Mouse (Mus musculus): ENCODE measurements around the gene Vps13c. TPM values are rescaled to one million over a fixed set of nuclear protein-coding genes. Genes with fewer than 3 reads are reported as not detected.

The Vps13c gene
- total and polyA plus RNA-seq, 2 experiments from 2014 or later, result 4.6 to 22.9 TPM

DNA sequence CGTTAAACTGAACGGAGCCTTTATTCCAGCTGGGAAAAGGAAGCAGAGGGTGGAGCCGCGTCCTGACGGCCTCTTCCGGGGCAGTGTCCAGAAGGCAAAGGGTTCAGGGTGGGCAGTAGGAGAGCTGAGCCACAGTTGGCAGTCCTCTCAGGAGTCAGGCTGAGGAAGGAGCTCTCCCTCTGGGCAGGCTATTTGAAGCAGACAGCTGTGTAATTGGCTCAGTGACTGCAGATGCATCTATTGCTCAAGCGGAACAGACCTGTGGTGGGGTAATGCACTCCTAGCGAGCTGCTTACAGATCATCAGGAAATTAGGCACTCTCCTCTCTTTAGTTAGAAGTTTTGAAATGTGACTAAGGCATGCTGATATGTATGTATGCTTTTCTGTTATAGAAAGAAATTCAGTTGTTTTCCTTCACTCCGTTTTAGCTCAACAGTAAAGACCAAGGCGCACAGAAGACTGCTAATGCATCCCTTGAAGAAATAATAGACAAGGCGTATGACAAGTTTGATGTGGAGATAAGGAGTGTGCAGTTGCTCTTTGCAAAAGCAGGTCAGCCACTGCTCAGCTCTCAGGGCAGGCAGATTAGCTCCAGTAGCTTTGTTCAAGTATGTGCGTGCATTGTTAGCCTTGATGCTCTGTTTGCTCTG is 56.6 kb downstream of the Vps13c start:
- WGBS, result 63% methylated on average over 12 of the region's 12 CpGs
- DNase-seq (no peak), ATAC-seq (no peak)
- Histone ChIP-seq H3K9me3 (ENCODE audit: low read length) (no peaks in the 10 kb centered on the region), H3K36me3 (ENCODE audit: insufficient read depth) (peaks cover 17% of the 10 kb centered on the region), H3K4me1 (ENCODE audit: insufficient read depth) (no peaks in the 10 kb centered on the region), H3K27ac (ENCODE audit: low read depth, low read length) (no peak overlapping the region), H3K4me2 (ENCODE audit: low read depth) (no peak overlapping the region), H3K9ac (no peak overlapping the region), H3K27me3 (ENCODE audit: insufficient read depth, low read length) (no peaks in the 10 kb centered on the region), H3K4me3 (ENCODE audit: low read depth, low read length) (no peak overlapping the region)
- TF ChIP-seq CTCF (IDR thresholded peaks at IDR 0.05; ENCODE audit: low read depth), result no peak

DNA sequence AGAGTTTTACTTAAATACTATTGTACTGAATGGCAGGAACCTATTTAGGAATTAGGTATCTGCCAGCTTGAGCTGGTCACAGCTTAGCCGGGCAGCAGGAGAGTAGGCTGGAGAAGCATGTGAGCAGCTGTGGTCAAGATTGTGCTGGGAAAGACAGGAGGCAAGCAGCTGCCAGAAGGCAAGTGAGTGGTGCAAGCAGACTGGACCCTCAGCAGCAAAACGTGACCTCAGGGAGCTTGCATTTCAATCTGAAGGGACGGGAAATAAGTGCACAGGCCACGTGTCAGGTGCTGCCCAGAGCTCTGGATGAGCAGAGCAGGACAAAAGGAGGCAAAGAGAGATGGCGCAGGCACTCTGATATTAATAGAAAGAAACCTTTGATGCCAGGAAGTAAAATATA is 60.2 kb downstream of the Vps13c start:
- TF ChIP-seq CTCF (IDR thresholded peaks at IDR 0.05; ENCODE audit: low read depth), result no peak
- no peak overlapping the region for H3K4me3 ChIP-seq (ENCODE audit: low read depth, low read length)
- no peak overlapping the region for H3K9ac ChIP-seq
- peaks cover 28% of the 10 kb centered on the region for H3K36me3 ChIP-seq (ENCODE audit: insufficient read depth)
- H3K9me3 ChIP-seq (ENCODE audit: low read length), result no peaks in the 10 kb centered on the region
- ATAC-seq (no peak), DNase-seq (no peak)
- H3K27me3 ChIP-seq (ENCODE audit: insufficient read depth, low read length), result no peaks in the 10 kb centered on the region
- H3K27ac ChIP-seq (ENCODE audit: low read depth, low read length), result no peak overlapping the region
- H3K4me1 ChIP-seq (ENCODE audit: insufficient read depth), result no peaks in the 10 kb centered on the region
- no peak overlapping the region for H3K4me2 ChIP-seq (ENCODE audit: low read depth)
- 62% methylated on average over 5 of the region's 5 CpGs for WGBS

DNA sequence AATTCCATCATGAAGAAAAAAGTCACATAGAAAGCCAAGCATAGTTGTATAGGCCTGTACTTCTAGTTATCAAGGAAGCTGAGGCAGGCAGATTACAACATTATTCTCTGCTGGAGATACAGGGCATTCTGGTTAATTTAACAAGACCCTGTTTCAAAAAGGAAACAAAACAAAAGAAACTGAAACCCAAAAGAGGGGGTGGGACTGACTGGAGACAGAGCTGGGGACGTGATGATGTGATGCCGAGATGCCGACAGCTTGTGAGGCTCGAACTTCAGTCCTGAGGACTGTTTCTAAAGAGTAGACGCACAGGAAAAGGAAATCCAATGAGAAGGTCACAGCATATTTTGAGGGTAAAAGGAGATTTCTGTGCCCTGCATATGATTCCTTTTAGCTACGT is 64.2 kb downstream of the Vps13c start:
- no peak overlapping the region for H3K27ac ChIP-seq (ENCODE audit: low read depth, low read length)
- H3K9ac ChIP-seq, result no peak overlapping the region
- no peaks in the 10 kb centered on the region for H3K4me1 ChIP-seq (ENCODE audit: insufficient read depth)
- DNase-seq (no peak), ATAC-seq (no peak)
- H3K4me2 ChIP-seq (ENCODE audit: low read depth), result no peak overlapping the region
- no peak for TF ChIP-seq CTCF (IDR thresholded peaks at IDR 0.05; ENCODE audit: low read depth)
- no peak overlapping the region for H3K4me3 ChIP-seq (ENCODE audit: low read depth, low read length)
- H3K9me3 ChIP-seq (ENCODE audit: low read length), result no peaks in the 10 kb centered on the region
- H3K27me3 ChIP-seq (ENCODE audit: insufficient read depth, low read length), result no peaks in the 10 kb centered on the region
- 61% methylated on average over 6 of the region's 6 CpGs for WGBS
- peaks cover 34% of the 10 kb centered on the region for H3K36me3 ChIP-seq (ENCODE audit: insufficient read depth)

- Histone ChIP-seq H3K4me1 (ENCODE audit: insufficient read depth) (no peaks in the 10 kb centered on the region), H3K9ac (no peak overlapping the region), H3K4me3 (ENCODE audit: low read depth, low read length) (no peak overlapping the region), H3K36me3 (ENCODE audit: insufficient read depth) (peaks cover 45% of the 10 kb centered on the region), H3K27me3 (ENCODE audit: insufficient read depth, low read length) (no peaks in the 10 kb centered on the region), H3K9me3 (ENCODE audit: low read length) (no peaks in the 10 kb centered on the region), H3K4me2 (ENCODE audit: low read depth) (no peak overlapping the region), H3K27ac (ENCODE audit: low read depth, low read length) (no peak overlapping the region)
- DNase-seq (no peak), ATAC-seq (no peak)
- 81% methylated on average over 2 of the region's 2 CpGs for WGBS
- no peak for TF ChIP-seq CTCF (IDR thresholded peaks at IDR 0.05; ENCODE audit: low read depth)
These were observed 65.3 kb downstream of the Vps13c start for GRCm38 (mm10) chr9:67905541-67905940.

DNA sequence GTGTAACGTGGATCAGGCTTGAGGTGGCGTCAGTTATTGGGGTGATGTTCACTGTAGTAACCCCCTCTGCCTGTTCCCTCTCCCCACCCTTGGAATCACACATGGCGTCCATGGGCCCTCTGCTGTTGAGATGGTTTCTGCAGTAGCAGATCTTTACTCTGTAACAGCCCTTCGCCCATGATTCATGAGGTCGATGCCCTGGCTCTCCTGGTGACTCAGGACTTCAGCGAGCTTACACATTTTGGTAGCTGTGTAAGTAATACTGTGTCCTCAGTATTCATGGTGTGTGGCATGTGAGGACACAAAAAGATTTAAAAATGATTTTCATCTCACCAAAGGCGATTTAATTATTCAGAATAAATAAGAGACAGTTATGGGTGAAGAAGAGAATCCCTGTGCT is 74.5 kb downstream of the Vps13c start:
- WGBS, result 89% methylated on average over 7 of the region's 7 CpGs
- ATAC-seq, result no peak
- Histone ChIP-seq H3K9ac (no peak overlapping the region), H3K4me3 (ENCODE audit: low read depth, low read length) (no peak overlapping the region), H3K9me3 (ENCODE audit: low read length) (no peaks in the 10 kb centered on the region), H3K27ac (ENCODE audit: low read depth, low read length) (no peak overlapping the region), H3K4me2 (ENCODE audit: low read depth) (no peak overlapping the region), H3K27me3 (ENCODE audit: insufficient read depth, low read length) (no peaks in the 10 kb centered on the region), H3K36me3 (ENCODE audit: insufficient read depth) (peaks cover 39% of the 10 kb centered on the region), H3K4me1 (ENCODE audit: insufficient read depth) (no peaks in the 10 kb centered on the region)
- TF ChIP-seq CTCF (IDR thresholded peaks at IDR 0.05; ENCODE audit: low read depth), result no peak
- no peak for DNase-seq

DNA sequence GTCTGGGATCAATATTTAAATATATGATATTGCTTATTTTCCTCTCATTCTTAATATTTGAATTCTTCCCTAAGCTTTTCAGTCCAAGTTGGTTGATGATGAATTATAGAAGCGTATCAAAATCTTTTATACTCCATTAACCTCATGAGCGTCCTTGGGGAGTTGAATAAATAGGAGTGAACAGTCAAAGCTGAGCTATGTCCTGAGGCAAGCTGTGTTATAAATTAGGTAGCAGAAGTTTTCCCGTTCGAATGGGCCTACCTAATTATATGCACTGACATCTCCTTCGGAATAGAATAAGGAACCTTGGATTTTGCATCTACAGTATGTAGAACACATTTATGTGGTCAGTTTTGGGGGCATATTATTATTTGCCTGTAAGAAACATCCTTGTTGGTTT is 82.2 kb downstream of the Vps13c start:
- no peak for TF ChIP-seq CTCF (IDR thresholded peaks at IDR 0.05; ENCODE audit: low read depth)
- Histone ChIP-seq H3K27me3 (ENCODE audit: insufficient read depth, low read length) (no peaks in the 10 kb centered on the region), H3K4me1 (ENCODE audit: insufficient read depth) (no peaks in the 10 kb centered on the region), H3K27ac (ENCODE audit: low read depth, low read length) (no peak overlapping the region), H3K4me3 (ENCODE audit: low read depth, low read length) (no peak overlapping the region), H3K9ac (no peak overlapping the region), H3K9me3 (ENCODE audit: low read length) (no peaks in the 10 kb centered on the region), H3K36me3 (ENCODE audit: insufficient read depth) (peaks cover 24% of the 10 kb centered on the region; the same call in 1 of the 2 replicates), H3K4me2 (ENCODE audit: low read depth) (no peak overlapping the region)
- ATAC-seq, result no peak
- DNase-seq, result no peak
- WGBS, result 72% methylated on average over 5 of the region's 5 CpGs

- DNase-seq, result no peak
- H3K4me3 ChIP-seq (ENCODE audit: low read depth, low read length), result no peak overlapping the region
- no peak overlapping the region for H3K27ac ChIP-seq (ENCODE audit: low read depth, low read length)
- no peaks in the 10 kb centered on the region for H3K9me3 ChIP-seq (ENCODE audit: low read length)
- no peak overlapping the region for H3K9ac ChIP-seq
- H3K36me3 ChIP-seq (ENCODE audit: insufficient read depth), result peaks cover 30% of the 10 kb centered on the region
- TF ChIP-seq CTCF (IDR thresholded peaks at IDR 0.05; ENCODE audit: low read depth), result no peak
- WGBS, result 81% methylated on average over 7 of the region's 7 CpGs
- no peak overlapping the region for H3K4me2 ChIP-seq (ENCODE audit: low read depth)
- H3K4me1 ChIP-seq (ENCODE audit: insufficient read depth), result no peaks in the 10 kb centered on the region
- no peaks in the 10 kb centered on the region for H3K27me3 ChIP-seq (ENCODE audit: insufficient read depth, low read length)
- ATAC-seq, result no peak
These were observed 90.4 kb downstream of the Vps13c start for GRCm38 (mm10) chr9:67930629-67931028.
